Mouse (Mus musculus): ENCODE measurements at regions not wholly inside any gene's neighbourhood (a gene's known extent, or its start where the extent isn't known, plus 50 kb on each side); places are given as distances from the start of the nearest gene placed in this dataset.
A peak's percentile ranks its signal among the peaks of the same experiment; 100 is the strongest.

DNA sequence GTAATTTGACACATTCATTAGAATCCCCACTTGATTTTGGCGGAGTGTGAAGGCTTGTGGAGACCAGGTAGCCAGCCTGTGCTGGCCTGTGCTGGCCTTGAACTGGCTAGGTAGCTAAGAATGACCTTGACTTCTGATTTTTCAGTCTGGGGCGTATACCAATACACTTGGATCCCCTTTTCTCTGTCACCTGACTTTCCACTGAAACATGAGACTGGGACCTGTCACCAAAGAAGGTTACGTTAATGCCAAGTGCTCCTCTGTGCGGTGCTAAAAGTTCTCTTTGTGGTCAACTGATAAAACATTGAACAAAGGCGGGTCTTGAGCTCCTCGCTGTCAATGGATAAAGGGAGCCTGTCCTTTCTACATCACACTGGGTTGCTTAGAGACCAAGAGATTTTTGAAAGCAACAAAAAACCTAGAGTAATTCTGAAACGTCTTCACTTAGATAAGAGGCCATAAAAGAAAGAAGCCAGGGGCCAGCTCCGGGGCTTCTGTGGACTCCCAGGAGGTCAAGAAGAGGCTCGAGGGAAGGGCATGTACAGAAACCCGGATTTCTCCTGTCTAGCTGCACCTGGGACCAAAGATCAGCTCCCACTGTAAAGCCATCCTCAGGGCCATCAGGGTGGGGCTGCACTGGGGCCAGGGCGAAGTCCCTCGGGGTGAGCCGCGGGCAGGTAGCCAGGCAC lies 109.0 kb upstream of the Egln3 start:
- DNase-seq = no peak

- no peak for DNase-seq
These were observed 108.3 kb upstream of the Egln3 start for GRCm38 (mm10) chr12:54311896-54312521.

DNA sequence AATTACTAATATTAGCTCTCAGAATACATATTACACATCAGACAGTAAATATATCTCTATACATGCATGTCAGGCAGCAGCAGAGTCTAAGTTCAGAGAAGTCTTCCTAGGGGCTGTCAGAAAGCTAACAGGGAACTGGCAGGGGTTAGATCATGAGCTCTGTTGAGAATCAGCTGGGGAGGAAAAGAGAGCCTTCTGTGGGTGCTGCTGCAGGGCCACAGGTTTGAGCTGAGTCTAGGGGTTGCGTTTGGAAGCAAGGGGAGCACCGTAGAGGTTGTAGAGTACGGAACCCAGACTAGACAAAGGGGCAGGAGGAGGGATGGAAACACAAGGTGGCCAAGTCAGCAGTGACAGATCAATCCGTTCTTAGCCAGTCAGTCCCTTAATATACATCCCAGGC lies 106.2 kb upstream of the Egln3 start:
- DNase-seq = no peak

GRCm38 (mm10) chr12:54309219-54309618 lies 105.6 kb upstream of the Egln3 start:
- DNase-seq = no peak

DNA sequence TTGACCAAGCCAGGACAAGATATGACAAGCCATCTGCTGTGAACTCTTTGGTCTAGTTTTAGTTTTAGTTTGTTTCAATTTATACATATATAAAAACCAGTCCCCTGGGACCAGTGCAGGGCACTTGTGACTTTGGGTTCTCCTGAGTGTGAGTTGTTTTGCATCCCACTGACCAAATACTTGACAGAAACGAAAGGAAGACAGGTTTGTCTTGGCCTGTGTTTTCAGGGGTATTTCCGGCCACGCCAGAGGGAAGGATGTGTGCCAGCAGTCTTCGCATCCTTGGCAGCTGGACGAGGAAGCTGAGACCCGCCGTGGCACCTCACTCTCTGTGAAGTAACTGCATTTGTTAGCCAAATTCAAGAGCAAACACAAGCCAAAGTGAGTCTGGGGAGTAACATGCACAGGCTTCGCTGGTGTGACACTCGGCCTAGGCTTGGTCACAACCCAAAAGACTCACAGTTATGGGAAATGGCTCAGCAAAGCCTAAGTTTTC lies 101.5 kb upstream of the Egln3 start:
- no peak for DNase-seq

GRCm38 (mm10) chr12:54303746-54304145 lies 100.1 kb upstream of the Egln3 start:
- no peak for DNase-seq

DNA sequence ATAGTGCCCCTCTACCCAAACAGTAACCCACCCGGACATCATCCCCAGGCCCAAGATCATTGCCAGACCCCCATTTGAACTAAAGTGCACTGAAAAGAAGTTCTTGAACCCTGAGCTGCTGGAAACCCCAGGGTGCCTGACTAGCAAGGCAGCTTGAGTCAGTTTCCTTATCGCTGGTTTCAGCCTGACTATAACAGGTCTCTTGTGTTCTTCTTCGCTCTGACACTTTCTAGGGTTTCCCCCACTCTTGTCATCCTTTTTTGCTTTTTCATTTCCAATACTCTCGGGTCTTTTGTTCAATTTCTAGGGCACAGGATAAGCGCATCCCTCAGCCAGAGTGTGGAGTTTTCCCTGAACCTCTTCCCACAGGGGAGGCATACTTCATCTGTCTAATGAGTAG lies 95.8 kb upstream of the Egln3 start:
- DNase-seq = no peak

- no peak for DNase-seq
These were observed 89.6 kb upstream of the Egln3 start for GRCm38 (mm10) chr12:54293248-54293647.

- DNase-seq = no peak
These were observed 86.7 kb upstream of the Egln3 start for GRCm38 (mm10) chr12:54290311-54290710.

DNA sequence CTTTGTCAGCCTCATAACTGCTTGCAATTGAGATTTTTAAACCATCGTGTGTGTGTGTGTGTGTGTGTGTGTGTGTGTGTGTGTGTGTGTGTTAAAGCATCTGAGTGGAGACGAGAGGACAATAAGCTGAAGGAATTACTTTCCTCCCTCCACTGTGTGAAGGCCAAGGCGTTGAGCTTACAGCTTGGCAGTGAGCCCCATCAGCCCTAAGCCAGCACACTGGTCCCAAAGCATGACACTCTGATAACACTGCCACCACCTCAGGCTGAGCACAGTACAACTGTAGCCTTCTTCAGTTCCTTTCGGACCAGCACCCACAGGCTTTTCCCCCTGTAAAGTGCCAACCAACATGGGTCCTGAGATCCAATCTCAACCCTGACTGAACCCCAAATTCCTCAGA lies 85.1 kb upstream of the Egln3 start:
- no peak for DNase-seq

- no peak for DNase-seq
These were observed 84.4 kb upstream of the Egln3 start for GRCm38 (mm10) chr12:54288041-54288502.

DNA sequence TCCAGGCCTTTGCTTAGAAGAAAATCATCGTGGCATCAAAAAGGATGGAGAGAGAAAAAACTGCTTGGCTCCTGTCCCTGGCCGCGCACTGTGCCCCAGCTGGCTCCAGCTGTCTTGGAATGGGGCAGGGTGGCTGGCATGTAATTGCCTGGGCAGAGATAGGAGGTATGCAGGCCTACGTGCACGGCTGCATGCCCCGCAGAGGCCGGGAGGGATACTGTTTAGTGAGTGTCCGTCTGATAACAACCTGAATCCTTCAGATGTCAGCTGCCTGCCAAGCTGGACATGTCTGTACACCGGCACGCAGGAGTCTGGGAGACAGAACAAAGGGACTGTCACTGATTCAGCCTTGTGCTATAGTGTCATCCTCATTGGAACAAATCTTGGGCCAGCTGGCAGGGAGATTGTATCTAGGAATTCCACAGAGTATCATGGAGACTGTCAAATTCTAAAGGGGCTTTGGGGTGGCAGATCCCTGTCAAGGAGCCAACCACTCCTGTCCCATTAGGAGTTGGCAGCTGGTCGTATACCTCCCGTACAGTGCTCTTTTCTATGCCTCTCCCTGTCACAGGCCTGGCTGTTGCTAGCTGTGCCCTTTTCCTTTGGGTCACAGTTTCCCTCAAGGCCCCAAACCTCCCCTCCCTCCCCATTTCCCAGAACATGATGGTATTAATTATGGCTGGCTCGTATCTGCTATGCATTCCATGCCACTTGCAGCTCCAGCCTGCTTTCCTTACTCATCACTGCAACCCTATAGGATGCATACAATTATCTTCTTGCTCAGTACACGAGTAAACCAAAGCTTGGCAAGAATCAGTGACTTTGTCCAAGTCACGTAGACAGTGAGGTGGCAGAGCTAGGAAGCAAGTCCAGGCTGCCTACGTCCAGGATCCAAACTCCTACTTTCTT lies 83.5 kb upstream of the Egln3 start:
- peak in 1 of 2 experiments; percentile 14 for DNase-seq

DNA sequence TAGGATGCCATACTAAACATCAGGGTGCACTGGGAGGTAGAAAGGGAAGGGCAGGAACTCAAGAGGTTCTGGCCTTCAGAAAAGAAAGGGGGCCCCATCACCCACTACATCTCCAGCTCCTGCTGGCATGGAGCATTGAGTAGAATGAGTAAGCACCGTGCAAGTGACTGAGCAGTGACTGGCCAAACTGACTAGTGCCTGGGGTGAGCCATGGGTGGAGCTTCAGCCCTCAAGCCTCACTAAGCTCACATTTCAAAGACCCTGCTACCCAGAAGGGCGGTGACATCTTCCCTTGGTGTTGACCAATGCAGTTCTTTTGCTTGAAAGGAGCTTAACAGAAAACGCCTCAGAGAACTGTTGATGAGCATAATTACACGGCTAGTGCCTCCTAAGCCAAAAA lies 80.0 kb upstream of the Egln3 start:
- no peak for DNase-seq

DNA sequence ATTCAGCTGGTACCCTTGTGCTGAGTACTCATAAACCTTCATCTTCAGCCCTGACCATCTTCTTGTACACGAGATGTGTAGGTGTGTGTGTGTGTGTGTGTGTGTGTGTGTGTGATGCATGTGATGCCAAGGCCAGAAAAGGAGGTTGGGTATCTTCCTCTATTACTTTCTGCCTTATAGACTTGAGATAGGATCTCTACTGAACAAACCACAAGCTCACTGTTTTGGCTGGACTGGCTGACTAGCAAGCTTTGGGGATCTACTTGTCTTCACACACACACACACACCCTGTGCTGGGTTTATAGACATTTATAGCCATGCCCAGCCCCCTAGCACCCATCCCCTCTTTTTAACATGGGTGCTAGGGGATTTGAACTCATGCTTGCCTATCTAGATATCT lies 79.4 kb upstream of the Egln3 start:
- DNase-seq = no peak

DNA sequence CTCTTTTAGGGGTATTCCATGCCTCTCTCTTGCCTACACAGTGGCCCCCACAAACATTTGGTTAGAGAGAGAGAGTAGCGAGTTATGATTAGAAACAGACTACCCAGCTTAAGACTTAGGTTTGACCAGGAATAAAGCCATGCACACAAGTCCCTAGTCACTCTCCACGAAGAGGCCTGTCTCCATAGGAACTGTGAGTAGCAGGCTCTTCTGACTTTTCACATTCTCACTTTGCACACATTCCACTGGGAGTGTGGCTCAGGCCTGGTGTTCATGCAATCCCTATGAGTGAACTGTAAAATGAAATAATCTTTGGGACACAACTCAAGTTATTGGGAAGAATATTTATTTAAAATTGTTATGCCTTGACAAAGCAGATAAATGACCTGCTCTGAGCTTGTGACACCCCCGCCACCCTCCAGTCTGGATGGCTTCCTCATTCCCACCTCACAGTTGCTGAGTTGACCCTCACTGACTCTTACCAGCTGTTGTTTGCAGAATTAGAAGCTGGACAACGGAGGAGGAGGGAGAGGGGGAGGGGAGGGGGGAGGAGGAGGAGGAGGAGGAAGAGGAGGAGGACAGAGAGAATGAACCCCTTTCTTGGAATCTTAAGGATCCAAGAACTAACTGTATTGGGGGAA lies 78.7 kb upstream of the Egln3 start:
- DNase-seq = no peak

- peak; percentile 22 to 31 for DNase-seq
These were observed 76.8 kb upstream of the Egln3 start for GRCm38 (mm10) chr12:54280457-54280856.

DNA sequence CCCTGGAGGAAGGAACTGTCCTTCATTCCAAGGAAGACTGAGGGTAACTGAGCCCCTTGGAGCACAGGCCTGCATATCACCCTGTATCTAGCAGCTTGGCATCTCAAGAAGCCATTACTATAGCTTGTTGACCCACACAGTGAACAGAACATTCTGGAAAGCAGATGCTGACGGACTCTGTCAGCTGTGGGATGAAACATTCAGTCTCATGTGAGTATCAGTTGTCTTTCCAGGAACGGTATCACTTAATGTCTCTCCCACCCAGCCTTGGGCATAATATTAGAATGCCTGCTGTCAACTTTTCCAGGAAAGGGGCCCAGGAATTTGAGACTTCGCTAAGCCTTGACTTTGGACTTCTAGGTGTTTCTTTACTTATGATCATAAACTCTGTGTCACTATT lies 76.3 kb upstream of the Egln3 start:
- DNase-seq = no peak

GRCm38 (mm10) chr12:54276978-54277537 lies 73.4 kb upstream of the Egln3 start:
- no peak for DNase-seq

- no peak for DNase-seq
These were observed 69.8 kb upstream of the Egln3 start for GRCm38 (mm10) chr12:54273506-54273905.

DNA sequence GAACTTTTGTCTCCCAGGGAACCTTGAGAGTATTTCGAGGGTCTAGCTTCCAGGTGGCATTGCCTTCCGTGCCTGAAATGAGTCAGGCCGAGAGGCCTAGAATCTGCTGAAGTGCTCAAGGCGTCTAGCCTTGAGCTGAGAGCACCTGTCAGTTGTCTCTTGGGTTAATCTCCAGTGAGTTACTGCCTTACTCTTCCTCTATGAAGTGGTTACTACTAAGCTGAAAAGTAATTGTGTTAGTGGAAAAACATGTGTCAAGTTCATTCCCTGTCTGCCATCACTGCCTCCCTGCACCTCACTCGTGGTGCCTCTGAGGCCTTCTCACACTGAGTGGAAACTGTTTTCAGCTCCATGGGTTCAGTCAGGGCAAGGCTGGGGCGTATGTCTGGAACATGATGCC lies 69.0 kb upstream of the Egln3 start:
- no peak for DNase-seq

DNA sequence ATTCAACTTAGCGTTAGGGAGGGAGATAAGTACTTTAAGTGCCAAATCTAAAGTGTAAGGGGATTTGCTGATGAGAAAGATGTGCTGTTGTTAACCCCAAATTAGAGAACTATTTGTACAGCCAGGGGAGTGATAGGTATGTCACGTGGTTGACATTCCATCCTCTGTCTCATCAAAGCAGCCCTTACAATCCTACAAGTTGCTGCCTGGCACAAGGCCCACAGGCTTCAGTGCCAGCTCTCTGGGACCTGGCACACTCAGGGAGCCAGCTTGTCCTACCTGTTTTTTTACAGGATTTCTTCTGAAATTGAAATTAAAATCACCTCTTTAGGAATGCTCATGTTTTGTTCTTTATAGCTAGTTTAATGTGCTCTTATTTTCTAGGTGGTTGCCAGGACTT lies 68.6 kb upstream of the Egln3 start:
- no peak for DNase-seq

DNA sequence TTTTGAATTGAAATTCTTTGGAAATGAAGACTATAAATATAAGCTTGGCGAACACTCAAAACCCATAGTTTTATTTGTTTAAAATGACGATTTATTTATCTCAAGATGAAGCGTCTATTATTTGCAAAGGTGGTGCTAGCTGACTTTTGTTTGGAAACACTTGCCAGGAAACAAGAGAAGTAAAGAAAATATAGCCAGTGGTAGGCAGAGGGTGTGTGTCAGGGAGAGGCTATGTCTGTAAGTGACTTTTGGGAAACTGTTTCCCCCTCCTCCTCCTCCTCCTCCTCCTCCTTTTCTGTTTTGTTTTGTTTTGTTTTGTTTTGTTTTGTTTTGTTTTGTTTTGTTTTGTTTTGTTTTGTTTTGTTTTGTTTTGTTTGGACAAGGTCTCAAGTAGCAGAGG lies 62.2 kb upstream of the Egln3 start:
- DNase-seq = no peak
